Mouse (Mus musculus) forebrain, embryonic 11.5 days (tissue): ENCODE results near the gene Pfkm. TPM values are rescaled to one million over a fixed set of nuclear protein-coding genes. Genes with fewer than 3 reads are reported as not detected.
A peak's percentile ranks its signal among the peaks of the same experiment; 100 is the strongest.

Experiments
- ATAC-seq: fragments of 200-750 bp; cut with Nextera tagmentation; replicated peaks from 2 replicates; pipeline ENCODE4 v1.8.0; 2017; ENCODE audit warnings: moderate TSS enrichment; ENCODE audit not compliant: low FRiP score
- DNase-seq: peaks from one replicate; pipeline ENCODE4 v3.0.0-alpha.2; 2017; ENCODE audit warnings: low spot score
- H3K27ac ChIP-seq: fragments of 300-500 bp; sonication (generic); 2 replicates; pipeline ENCODE4 v1.5.1; 2014; ENCODE audit warnings: low read depth, low read length
- H3K27me3 ChIP-seq: fragments of 300-500 bp; sonication (generic); 2 replicates; pipeline ENCODE4 v1.6.1; 2014; ENCODE audit warnings: mild to moderate bottlenecking, low read length, mixed read lengths; ENCODE audit not compliant: control insufficient read depth, insufficient read depth
- H3K36me3 ChIP-seq: fragments of 300-500 bp; sonication (generic); 2 replicates; pipeline ENCODE4 v1.6.1; 2014; ENCODE audit warnings: mild to moderate bottlenecking, low read length, moderate library complexity, mixed read lengths; ENCODE audit not compliant: control insufficient read depth, insufficient read depth
- H3K4me1 ChIP-seq: fragments of 300-500 bp; sonication (generic); replicated peaks from 2 replicates; pipeline ENCODE4 v1.6.1; 2014; ENCODE audit warnings: low read length, mixed read lengths; ENCODE audit not compliant: control insufficient read depth, insufficient read depth
- H3K4me2 ChIP-seq: fragments of 300-500 bp; sonication (generic); 2 replicates; pipeline ENCODE4 v1.6.1; 2014; ENCODE audit warnings: low read depth, mild to moderate bottlenecking, low read length, moderate library complexity, mixed read lengths; ENCODE audit not compliant: severe bottlenecking
- H3K4me3 ChIP-seq: fragments of 300-500 bp; sonication (generic); 2 replicates; pipeline ENCODE4 v1.5.1; 2014; ENCODE audit warnings: low read depth, low read length
- H3K9ac ChIP-seq: fragments of 300-500 bp; sonication (generic); 2 replicates; pipeline ENCODE4 v1.6.1; 2014; ENCODE audit warnings: low read length
- H3K9me3 ChIP-seq: fragments of 300-500 bp; sonication (generic); 2 replicates; pipeline ENCODE4 v1.6.1; 2016; ENCODE audit warnings: low read length, mixed read lengths; ENCODE audit not compliant: control insufficient read depth
- WGBS: fragments of 180-500 bp; shearing (Covaris S2); extraction: QIAGEN DNeasy Blood & Tissue Kit; methylation state at CpG from one replicate; pipeline ENCODE4 v1.1.7; 2014; 5-methylcytosine and 5-hydroxymethylcytosine counted together
- polyA plus RNA-seq: library from polyadenylated mRNA; unstranded; fragments of >200 nt; fragmentation: Nextera tagmentation; extraction: Ambion mirVana; gene quantifications from 2 replicates; pipeline ENCODE4 v1.2.1, GENCODE M21; 2014

Pfkm gene
- polyA plus RNA-seq, 1 experiment from 2014 or later, result 42.8 TPM

DNA sequence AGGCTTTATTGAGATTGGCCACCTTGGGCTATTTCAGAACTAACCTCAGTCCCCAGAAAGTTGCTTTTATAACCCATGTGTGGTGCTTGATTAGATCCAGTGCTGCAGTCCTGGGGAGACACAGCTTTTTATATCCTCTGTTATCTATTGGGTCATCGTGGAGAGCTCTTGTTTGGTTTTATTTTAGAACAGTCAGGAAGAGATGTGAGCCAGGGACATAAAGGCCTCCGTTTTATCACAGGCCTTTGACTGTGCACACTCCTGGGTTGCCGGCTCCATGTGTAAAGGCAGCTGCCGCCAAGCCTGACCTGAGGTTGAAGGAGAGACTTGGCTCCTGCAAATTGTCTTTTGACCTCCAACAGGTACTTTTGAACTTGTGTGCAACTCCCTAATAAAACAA, 70.2 kb downstream of the Pfkm start:
- no peak overlapping the region for H3K9ac ChIP-seq
- 76% methylated on average over 4 of the region's 4 CpGs for WGBS
- H3K27me3 ChIP-seq, result no peaks in the 10 kb centered on the region
- ATAC-seq (no peak), DNase-seq (no peak)
- no peak overlapping the region for H3K4me3 ChIP-seq
- H3K4me1 ChIP-seq, result 0 out of 2 replicates have a peak, but pooled peaks cover 2% of the 10 kb centered on the region
- H3K27ac ChIP-seq, result no peak overlapping the region
- H3K9me3 ChIP-seq, result no peaks in the 10 kb centered on the region
- no peak overlapping the region for H3K4me2 ChIP-seq
- no peaks in the 10 kb centered on the region for H3K36me3 ChIP-seq

DNA sequence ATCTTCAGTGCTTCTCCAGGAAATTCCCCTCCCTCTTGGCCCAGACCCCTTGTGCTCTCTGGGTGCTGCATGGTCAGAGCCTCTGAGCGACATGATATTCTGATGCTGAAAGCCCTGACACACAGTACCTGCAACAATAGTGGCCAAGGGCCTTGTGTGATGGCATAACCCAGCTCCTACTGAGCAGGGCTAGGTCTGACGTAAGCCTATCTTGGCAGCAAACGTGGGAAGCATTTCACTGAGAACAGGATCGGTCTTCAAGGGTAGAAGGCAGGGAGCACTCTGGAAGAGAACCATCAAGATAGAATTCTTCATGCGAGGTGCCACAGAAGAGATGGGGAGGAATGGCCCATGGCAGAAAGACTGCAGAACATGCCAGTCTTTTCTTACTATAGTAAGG, 73.1 kb downstream of the Pfkm start, which contains the start of gene Asb8:
Gene Asb8, minus strand, starts transcription at position 101 of the 400 bp plus-strand sequence.
- Histone ChIP-seq H3K36me3 (no peaks in the 10 kb centered on the region), H3K27me3 (peaks cover 20% of the 10 kb centered on the region), H3K9me3 (no peaks in the 10 kb centered on the region), H3K4me3 (no peak within 1 kb of the TSS), H3K4me2 (no peak within 1 kb of the TSS), H3K27ac (no peak within 1 kb of the TSS), H3K9ac (no peak within 1 kb of the TSS; the same call in 1 of the 2 replicates), H3K4me1 (peaks cover 11% of the 10 kb centered on the region; the same call in 1 of the 2 replicates)
- ATAC-seq (no peak), DNase-seq (no peak)
- 82% methylated on average over 5 of the region's 5 CpGs for WGBS

DNA sequence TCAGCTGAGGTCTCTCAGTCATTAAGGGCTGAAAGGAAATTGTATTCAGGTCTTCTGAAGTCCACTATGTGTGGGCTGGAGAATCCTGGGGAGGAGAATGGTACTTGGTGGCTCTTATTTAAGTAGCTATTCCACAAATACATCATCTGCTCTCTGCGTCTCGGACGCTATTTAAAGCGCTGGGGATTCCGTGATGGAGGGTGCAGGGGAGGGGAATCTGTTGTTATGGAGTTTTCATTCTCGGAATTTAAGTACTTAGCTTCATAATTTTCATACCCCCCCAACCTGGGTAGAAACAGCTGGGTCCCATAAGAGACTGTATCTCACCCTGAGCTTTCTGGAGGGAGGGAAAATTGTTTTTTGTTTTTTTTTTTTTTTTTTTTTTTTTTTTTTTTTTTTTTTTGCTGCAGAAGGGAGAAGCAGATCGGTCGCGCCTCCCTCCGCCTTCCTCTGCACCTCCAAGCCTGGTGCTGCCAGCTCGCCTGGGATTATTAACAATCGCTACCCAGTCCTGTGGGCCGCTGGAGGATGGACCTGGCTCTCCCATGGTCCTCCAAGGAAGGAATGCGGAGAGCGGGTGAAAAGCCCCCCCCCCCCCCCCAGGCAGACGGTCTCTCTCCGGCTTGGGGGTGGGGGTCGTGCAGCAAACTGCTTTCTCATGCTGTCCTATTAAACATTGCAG, 74.7 kb downstream of the Pfkm start, which contains the start of gene Ccdc184:
Gene Ccdc184, plus strand, starts transcription at position 196 of the 682 bp plus-strand sequence.
- Histone ChIP-seq H3K27me3 (peaks cover 20% of the 10 kb centered on the region), H3K4me1 (peaks cover 11% of the 10 kb centered on the region; the same call in 1 of the 2 replicates), H3K9me3 (no peaks in the 10 kb centered on the region), H3K4me2 (peak within 1 kb of the TSS; percentile 87), H3K4me3 (peak within 1 kb of the TSS; percentile 44), H3K36me3 (no peaks in the 10 kb centered on the region), H3K9ac (peak within 1 kb of the TSS; percentile 62), H3K27ac (peak within 1 kb of the TSS; percentile 92)
- under 1% methylated on average over 18 of the region's 18 CpGs for WGBS
- no peak for DNase-seq
- peak; percentile 76 for ATAC-seq

- peak overlapping the region; percentile 44 for H3K4me3 ChIP-seq
- DNase-seq (peak; percentile 94), ATAC-seq (peak; percentile 94)
- H3K36me3 ChIP-seq, result no peaks in the 10 kb centered on the region
- peak overlapping the region; percentile 92 for H3K27ac ChIP-seq
- peak overlapping the region; percentile 62 for H3K9ac ChIP-seq
- H3K4me1 ChIP-seq, result peaks cover 11% of the 10 kb centered on the region; the same call in 1 of the 2 replicates
- H3K27me3 ChIP-seq, result peaks cover 20% of the 10 kb centered on the region
- no peaks in the 10 kb centered on the region for H3K9me3 ChIP-seq
- 1% methylated on average over 69 of the region's 69 CpGs for WGBS
- H3K4me2 ChIP-seq, result peak overlapping the region; percentile 87
Measured at GRCm38 (mm10) chr15:98167645-98168621, 75.5 kb downstream of the Pfkm start.

DNA sequence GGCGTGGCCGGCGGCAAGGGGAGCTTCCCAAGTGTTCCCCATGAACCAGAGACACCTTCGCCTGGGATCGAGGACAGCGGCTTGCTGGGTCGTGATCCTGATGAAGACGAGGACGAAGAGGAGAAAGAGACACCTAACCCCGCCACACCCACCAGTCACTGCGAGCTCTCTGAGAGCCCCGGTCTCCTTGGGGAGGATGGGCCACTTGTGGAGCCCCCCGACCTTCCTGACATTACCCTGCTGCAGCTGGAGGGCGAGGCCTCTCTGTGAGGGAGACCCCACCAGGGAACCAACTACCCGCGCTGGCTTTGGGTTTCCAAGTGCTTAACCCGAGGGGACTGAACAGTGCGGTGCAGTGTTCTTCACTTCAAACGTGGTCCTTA, 76.2 kb downstream of the Pfkm start:
- no peaks in the 10 kb centered on the region for H3K36me3 ChIP-seq
- peak overlapping the region; percentile 62 for H3K9ac ChIP-seq
- H3K9me3 ChIP-seq, result no peaks in the 10 kb centered on the region
- no peak overlapping the region for H3K27ac ChIP-seq
- peak overlapping the region; percentile 87 for H3K4me2 ChIP-seq
- DNase-seq, result no peak
- 3% methylated on average over 19 of the region's 19 CpGs for WGBS
- peak overlapping the region; percentile 44 for H3K4me3 ChIP-seq
- peaks cover 11% of the 10 kb centered on the region; the same call in 1 of the 2 replicates for H3K4me1 ChIP-seq
- peaks cover 20% of the 10 kb centered on the region for H3K27me3 ChIP-seq
- no peak for ATAC-seq

GRCm38 (mm10) chr15:98170365-98170764, 78.0 kb downstream of the Pfkm start:
- ATAC-seq (no peak), DNase-seq (no peak)
- 45% methylated on average over 7 of the region's 7 CpGs for WGBS
- H3K4me3 ChIP-seq, result no peak overlapping the region
- H3K4me1 ChIP-seq, result peaks cover 13% of the 10 kb centered on the region; the same call in 1 of the 2 replicates
- no peak overlapping the region for H3K9ac ChIP-seq
- peaks cover 20% of the 10 kb centered on the region for H3K27me3 ChIP-seq
- no peak overlapping the region for H3K27ac ChIP-seq
- no peaks in the 10 kb centered on the region for H3K9me3 ChIP-seq
- peak overlapping the region; percentile 26; the same call in 1 of the 2 replicates for H3K4me2 ChIP-seq
- H3K36me3 ChIP-seq, result no peaks in the 10 kb centered on the region

DNA sequence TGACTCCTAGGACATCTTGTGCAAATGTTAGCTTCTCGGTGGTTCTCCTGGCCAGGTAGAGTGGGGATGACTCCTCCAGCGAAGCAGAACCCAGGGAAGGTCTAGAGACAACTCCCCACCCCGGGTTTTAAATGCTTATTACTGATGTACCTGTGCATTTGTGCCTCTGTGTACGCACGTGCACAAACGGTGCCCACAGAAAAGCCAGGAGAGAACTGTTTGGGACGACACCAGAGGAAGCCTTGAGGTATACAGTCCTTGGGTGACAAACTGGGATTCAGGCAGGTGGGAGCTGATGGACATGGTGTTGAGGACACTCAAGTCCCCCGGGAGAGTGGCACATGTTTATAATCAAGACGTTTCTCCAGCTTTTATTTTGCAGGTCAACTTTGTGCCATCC, 78.5 kb downstream of the Pfkm start:
- ATAC-seq, result no peak
- no peak overlapping the region for H3K4me3 ChIP-seq
- no peak overlapping the region for H3K27ac ChIP-seq
- H3K4me1 ChIP-seq, result peaks cover 13% of the 10 kb centered on the region; the same call in 1 of the 2 replicates
- H3K9me3 ChIP-seq, result no peaks in the 10 kb centered on the region
- no peak for DNase-seq
- H3K4me2 ChIP-seq, result no peak overlapping the region
- H3K36me3 ChIP-seq, result no peaks in the 10 kb centered on the region
- WGBS, result 74% methylated on average over 9 of the region's 9 CpGs
- H3K9ac ChIP-seq, result no peak overlapping the region
- H3K27me3 ChIP-seq, result peaks cover 20% of the 10 kb centered on the region

- no peaks in the 10 kb centered on the region for H3K9me3 ChIP-seq
- no peak for ATAC-seq
- H3K36me3 ChIP-seq, result no peaks in the 10 kb centered on the region
- H3K4me1 ChIP-seq, result peaks cover 11% of the 10 kb centered on the region; the same call in 1 of the 2 replicates
- no peak for DNase-seq
- 71% methylated on average over 5 of the region's 5 CpGs for WGBS
- H3K27me3 ChIP-seq, result peaks cover 20% of the 10 kb centered on the region
- no peak overlapping the region for H3K4me3 ChIP-seq
- no peak overlapping the region for H3K9ac ChIP-seq
- no peak overlapping the region for H3K27ac ChIP-seq
- H3K4me2 ChIP-seq, result no peak overlapping the region
Measured at GRCm38 (mm10) chr15:98172113-98172512, 79.7 kb downstream of the Pfkm start.
